Mouse (Mus musculus): ENCODE results near the gene Cd55.
"Not testable (repeated sequence)": the region's sequence is repeated elsewhere in the genome, so short reads cannot be mapped to it uniquely, and the experiment has no call there.

Gene Cd55

GRCm38 (mm10) chr1:130462084-130462861, at the start of gene Cd55:
Cd55 (minus strand) TSS chr1:130462744.
- peak; percentile 70 to 89 for DNase-seq (ENCODE audit: low spot score in 2 of 2)

GRCm38 (mm10) chr1:130511823-130512370, 49.4 kb upstream of the Cd55 start:
- DNase-seq (ENCODE audit: low spot score in 2 of 2): no peak

- no peak for DNase-seq (ENCODE audit: low spot score in 2 of 2)
These were observed 46.4 kb upstream of the Cd55 start for GRCm38 (mm10) chr1:130508957-130509350.

- DNase-seq (ENCODE audit: low spot score in 2 of 2): peak in 1 of 2 experiments; percentile 4
These were observed 45.7 kb upstream of the Cd55 start for GRCm38 (mm10) chr1:130508030-130508956.

GRCm38 (mm10) chr1:130507408-130507807, 44.9 kb upstream of the Cd55 start:
- no peak for DNase-seq (ENCODE audit: low spot score in 2 of 2)

- DNase-seq (ENCODE audit: low spot score in 2 of 2): no peak
These were observed 37.4 kb upstream of the Cd55 start for GRCm38 (mm10) chr1:130499962-130500361.

GRCm38 (mm10) chr1:130498331-130498730, 35.8 kb upstream of the Cd55 start:
- DNase-seq (ENCODE audit: low spot score in 2 of 2): no peak

- DNase-seq (ENCODE audit: low spot score in 2 of 2): no peak
These were observed 24.4 kb upstream of the Cd55 start for GRCm38 (mm10) chr1:130486816-130487545.

GRCm38 (mm10) chr1:130485828-130486620, 23.5 kb upstream of the Cd55 start:
- DNase-seq (ENCODE audit: low spot score in 2 of 2): no peak

- no peak for DNase-seq (ENCODE audit: low spot score in 2 of 2)
These were observed 22.8 kb upstream of the Cd55 start for GRCm38 (mm10) chr1:130485376-130485775.

- peak in 1 of 2 experiments; percentile 11 for DNase-seq (ENCODE audit: low spot score in 2 of 2)
These were observed 12.4 kb upstream of the Cd55 start for GRCm38 (mm10) chr1:130474936-130475335.

GRCm38 (mm10) chr1:130474226-130474625, 11.7 kb upstream of the Cd55 start:
- DNase-seq (ENCODE audit: low spot score in 2 of 2): no peak

GRCm38 (mm10) chr1:130470074-130470473, 7.5 kb upstream of the Cd55 start:
- DNase-seq (ENCODE audit: low spot score in 2 of 2): no peak

- DNase-seq (ENCODE audit: low spot score in 2 of 2): no peak
These were observed 4.9 kb upstream of the Cd55 start for GRCm38 (mm10) chr1:130467453-130467852.

GRCm38 (mm10) chr1:130464173-130464572, 1.6 kb upstream of the Cd55 start:
- no peak for DNase-seq (ENCODE audit: low spot score in 2 of 2)

- DNase-seq (ENCODE audit: low spot score in 2 of 2): no peak
These were observed 323 bp upstream of the Cd55 start for GRCm38 (mm10) chr1:130462867-130463266.

GRCm38 (mm10) chr1:130455111-130455510, 7.4 kb downstream of the Cd55 start:
- no peak for DNase-seq (ENCODE audit: low spot score in 2 of 2)

GRCm38 (mm10) chr1:130442930-130443329, 19.6 kb downstream of the Cd55 start:
- not testable (repeated sequence) for DNase-seq (ENCODE audit: low spot score in 2 of 2)

- DNase-seq (ENCODE audit: low spot score in 2 of 2): no peak
These were observed 31.6 kb downstream of the Cd55 start for GRCm38 (mm10) chr1:130430920-130431319.

GRCm38 (mm10) chr1:130428667-130429066, 33.9 kb downstream of the Cd55 start:
- not testable (repeated sequence) for DNase-seq (ENCODE audit: low spot score in 2 of 2)

Data from thymus, postnatal 10 days (tissue).